Mouse (Mus musculus) thymus, postnatal 36 days (tissue): Measurements from ENCODE around the gene Stpg3.

Source experiments
- DNase-seq, 2 experiments: peaks; one replicate each; pipeline ENCODE4 v3.0.0; 2022; ENCODE audit warnings: mixed read lengths in 2 of 2

Stpg3 gene

DNA sequence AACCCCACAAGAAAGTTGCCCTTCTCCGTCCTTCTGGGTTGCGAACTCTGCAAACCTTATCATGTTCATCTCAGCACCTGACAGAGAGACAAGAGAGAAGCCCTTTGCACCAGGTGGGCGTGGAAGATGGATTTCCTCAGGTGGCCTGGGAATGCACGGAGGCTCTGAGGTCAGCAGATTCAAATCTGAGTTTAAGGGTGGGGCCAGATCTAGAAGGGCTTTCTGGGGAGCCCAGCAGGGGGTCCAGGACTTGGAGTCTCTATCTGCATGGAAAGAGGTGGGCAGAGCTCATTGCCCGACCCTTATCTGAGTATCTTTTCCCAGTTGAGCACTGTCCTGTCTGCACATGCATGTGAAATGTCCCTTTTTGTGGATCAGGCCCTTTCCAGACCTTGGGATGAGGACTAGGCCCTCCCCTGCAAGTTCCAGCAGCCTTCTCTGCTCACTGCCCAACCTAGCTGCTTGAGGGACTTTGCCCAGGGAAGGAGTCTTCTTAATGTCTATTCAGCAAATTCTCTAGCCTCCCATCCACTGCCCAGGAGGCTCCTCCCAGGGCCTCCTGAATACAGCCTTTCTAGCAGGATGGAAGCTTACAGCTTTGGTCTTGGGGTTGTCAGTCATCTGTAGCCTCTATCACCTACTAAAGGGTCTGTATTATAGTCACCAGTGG lies 20.2 kb upstream of the Stpg3 start:
- DNase-seq, result no peak

DNA sequence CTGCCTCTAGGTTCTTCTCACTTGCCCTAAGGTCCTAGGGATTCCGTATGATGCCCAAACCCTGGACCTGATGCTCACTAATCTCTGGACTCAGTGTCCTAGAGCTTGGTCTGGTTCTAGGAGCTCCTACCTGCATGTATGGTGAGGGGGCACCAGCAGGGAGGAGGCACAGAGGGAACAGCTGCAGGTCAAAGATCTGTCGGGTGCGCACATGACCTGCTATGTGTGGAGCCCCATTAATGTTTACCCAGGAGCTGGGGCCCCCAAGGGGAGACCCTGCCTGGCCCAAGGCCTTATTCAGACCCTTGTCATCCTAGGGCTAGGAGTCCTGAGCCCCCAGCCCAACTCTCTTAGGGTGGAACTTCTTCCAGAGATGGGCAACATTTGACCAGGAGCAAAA lies 19.6 kb upstream of the Stpg3 start, which contains the start of gene Slc34a3:
Slc34a3 (minus strand) TSS at position 315 of the 400 bp plus-strand sequence.
- DNase-seq, result no peak

DNA sequence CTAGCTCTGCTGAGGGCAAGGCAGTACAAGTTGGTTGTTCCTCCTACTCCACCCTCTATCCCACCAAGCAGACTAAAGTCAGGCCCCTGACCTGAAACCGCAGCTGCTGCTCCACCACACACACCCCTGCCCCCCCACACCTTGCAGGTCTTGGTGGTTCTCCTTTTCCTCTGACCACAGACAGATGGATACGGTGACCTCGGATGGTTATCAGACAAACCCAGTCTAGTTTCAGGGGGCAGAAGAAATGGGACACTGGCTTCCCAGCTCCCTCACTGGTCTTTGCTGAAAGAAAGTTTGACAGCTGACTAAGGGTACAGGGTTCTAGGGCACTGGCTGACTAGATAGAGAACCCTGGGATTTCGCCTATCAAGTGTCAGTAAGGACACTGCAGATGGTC lies 19.0 kb upstream of the Stpg3 start:
- no peak for DNase-seq

DNA sequence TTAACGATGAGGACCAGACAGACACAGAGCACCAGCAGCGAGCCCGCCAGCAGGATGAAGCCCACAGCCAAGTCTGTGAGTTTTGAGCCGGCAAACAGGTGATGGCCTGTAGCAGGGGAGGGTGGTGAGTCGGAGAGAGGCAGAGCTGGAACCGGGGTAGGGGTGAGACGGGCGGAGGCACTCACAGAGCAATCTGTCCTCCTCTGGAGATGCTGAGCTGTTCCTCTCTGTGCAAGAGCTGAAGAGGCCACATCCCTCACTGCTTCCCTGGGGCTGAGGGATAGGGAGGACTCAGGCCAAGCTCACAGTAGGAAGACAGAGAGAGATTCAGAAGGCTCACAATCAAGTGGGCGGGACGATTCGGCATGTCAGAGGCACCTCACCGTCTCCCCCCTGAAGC lies 16.6 kb upstream of the Stpg3 start:
- no peak for DNase-seq

DNA sequence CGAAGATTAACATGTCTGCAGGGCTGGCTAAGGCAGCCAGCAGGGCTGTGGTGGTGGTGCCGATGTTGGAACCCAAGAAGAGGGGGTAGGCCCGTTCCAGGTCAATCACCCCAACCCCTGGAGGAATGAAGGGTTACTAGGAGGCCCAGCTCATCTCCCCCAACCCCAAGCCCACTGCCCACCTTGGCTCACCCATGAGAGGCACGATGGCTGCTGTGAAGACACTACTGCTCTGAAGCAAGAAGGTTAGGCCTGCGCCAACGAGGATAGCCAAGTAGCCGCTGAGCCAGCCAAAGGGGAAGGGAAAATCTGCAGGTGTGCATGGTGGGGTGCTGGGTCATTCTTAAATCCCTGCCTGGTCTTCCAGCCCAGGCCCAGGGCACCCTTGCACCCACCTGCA lies 16.1 kb upstream of the Stpg3 start:
- DNase-seq, result no peak

DNA sequence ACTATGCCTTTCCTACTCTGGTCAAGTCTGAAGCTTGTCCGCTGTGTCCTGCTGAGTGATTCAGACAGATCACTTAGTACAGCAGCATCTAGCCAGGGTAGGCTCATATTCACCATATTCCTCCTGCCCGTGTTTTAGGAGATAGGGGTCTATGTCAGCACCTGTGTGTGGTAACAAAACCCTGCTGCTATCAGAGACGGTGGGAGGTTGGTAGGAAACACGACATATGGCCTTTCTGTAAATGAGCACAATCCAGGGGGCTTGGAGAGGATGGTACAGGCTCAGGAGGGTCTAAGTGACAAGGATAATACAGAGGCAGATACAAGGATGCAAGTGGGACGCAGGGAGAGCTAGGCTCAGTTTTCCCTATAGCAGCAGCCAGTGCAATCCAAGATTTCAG lies 15.1 kb upstream of the Stpg3 start:
- DNase-seq, result no peak

DNA sequence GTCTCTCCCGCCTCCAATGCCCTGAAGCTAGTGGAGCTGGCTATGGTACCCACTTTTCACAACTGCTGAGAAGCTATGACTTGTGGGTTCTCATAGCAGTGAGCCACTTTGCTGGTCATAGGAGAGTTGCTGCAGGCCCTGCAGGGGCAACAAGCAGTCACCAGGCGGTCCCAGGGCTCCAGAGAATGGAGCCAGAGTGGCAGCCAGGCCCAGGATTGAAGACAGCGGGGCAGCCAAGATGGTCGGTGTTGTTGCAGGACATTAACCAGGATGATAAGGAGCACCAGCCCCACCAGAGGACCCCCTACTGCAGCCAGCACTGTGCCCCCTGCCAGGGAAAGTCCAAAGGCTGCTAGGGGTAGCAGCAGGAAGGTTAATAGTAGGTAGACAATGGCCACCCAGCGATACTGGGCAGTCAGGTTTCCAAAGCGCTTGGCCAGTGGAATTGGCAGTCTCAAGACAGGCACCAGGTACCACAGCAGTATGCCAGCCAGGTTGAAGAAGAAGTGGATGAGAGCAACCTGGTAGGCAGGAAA lies 14.6 kb upstream of the Stpg3 start:
- peak in 1 of 2 experiments; percentile 21 for DNase-seq

DNA sequence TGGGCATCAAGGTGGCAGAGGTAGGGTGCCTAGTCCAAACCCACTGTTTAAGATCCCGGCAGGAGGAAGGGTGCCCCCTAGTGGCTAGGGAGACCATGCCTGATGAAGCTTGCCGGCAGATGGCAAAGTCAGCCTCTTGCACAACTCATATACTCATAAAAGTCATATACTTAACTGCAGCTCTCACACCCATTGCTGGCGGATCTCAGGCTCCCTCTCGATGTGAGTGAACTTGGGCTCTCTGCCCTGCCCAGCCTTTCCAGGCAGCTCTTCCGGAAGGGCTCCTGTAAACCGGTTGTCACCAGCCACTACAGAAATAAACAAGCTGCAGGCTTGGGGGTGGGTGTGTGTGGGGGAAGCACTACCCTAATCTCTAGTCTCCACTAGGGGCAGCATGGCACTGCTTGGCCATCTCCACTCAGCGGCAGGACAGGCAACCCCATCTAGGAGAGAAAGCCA lies 14.0 kb upstream of the Stpg3 start:
- DNase-seq, result peak; percentile 83 to 85

DNA sequence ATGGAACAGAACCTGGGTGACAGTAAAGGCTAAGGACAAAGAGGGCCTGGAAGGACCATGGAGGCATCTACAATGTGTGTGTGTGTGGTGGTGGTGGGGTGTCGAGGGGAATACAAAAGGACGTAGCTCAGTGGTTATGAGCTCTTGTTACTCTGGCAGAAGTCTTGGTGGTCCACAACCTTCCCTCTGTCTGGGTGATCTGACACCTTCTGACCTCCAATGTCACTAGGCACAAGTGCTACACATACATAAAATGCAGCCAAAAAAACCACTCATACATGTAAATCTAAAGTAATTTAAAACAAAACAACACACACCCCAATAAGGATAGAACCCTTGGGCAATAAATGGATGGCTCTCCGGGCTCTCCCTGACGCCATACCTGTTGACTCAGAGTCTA lies 13.0 kb upstream of the Stpg3 start:
- DNase-seq, result no peak

DNA sequence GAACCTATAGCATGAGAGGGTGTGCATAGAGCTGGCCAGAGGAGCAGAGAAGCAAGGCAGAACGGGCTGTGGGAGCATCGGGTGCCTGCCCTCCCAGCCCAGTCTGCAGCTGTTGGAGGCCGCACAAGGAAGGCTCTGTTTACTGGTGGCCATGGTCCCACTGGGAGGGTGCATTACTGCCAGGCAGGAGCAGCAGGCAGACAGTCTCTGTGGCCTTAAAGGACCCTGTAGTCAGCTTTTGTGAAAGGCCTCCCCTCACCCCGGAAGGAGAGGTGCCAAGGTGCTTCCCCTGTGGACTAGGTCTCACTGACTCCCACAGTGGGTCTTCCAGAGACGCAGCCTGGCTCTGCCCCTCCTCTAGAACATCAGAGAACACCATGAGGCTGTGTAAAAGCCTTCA lies 12.4 kb upstream of the Stpg3 start:
- DNase-seq, result no peak

DNA sequence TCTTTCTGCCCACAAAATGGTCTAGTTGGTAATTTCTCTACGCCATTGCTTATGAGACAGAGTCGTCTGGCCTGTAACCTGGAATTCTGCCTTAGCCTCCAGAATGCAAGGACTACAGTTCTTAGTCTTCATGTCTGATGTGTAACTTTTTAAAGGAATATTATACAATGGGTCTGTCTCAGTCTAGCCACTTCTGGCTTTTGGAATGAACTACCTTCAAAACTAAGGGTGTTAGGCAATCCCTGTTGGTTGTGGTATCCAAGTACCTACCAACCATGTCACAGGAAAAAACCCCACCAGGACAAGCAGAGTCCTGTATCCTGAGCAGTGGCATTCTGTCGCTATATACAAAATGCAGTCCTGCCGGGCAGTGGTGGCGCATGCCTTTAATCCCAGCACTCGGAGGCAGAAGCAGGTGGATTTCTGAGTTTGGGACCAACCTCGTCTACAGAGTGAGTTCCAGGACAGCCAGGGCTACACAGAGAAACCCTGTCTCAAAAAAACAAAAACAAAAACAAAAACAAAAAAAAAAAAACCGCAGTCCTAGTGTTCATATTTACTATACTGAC lies 11.5 kb upstream of the Stpg3 start:
- no peak for DNase-seq

DNA sequence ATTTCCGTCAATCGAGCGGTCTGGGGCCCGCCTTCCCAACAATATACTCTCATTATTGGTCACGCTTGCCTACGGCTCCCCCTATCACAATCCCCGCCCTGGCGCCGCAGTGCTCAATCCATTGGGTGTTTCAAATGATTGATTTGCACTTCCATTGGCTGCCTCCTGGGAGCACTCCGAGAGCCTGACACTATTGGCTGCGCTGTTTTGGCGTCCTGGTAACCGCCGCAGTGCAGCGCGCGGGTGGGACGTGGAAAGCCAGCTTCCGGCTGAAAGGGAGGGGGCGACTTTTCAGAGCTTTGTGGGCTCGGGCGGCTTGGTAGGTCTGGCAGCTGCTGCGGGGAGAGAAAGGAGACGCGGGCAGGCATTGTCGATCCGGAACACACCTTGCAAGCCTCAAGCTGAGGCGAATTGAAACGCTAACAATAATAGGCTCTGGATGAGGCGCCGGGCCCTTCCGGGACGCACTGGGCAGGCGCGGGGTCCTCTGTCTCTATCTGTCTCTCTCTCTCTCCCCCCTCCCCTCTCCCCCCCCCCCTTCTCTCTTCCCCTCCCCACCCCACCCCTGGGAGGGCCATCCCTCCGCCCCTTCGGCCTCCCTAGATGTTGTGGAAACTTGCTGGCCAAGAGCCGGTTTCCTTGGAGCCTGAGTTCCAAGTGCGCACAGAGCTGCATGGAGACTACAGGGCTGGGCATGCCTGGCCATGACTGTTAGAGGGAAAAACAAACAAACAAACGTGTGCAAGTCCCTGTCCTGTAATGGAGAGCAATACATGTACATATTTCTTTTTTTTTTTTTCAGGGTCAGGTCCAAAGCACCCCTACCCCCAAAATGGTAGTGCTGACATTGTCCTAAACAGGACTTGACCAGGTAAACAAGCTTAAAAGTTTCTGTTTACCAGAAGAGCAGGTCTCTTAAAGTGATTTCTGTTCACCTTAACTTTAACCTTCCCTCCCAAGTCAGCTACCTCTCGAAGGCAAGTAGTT lies 10.6 kb upstream of the Stpg3 start:
- DNase-seq, result peak; percentile 96 to 99

DNA sequence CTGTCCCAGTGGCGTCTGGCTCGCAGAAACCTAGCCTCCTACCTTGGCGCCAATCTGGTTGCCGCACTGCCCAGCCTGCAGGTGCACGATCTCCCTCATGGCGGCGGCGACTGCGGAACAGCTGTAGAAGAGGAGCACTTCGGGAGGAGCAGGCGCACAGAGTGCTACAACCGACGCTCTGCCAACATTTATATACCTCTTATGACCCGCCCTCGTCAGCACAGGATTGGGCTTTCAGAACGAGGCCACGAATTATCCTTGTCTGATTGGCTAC lies 10.0 kb upstream of the Stpg3 start, which contains the start of gene Tubb4b:
Tubb4b (minus strand) TSS at position 211 of the 274 bp plus-strand sequence.
- DNase-seq, result no peak

DNA sequence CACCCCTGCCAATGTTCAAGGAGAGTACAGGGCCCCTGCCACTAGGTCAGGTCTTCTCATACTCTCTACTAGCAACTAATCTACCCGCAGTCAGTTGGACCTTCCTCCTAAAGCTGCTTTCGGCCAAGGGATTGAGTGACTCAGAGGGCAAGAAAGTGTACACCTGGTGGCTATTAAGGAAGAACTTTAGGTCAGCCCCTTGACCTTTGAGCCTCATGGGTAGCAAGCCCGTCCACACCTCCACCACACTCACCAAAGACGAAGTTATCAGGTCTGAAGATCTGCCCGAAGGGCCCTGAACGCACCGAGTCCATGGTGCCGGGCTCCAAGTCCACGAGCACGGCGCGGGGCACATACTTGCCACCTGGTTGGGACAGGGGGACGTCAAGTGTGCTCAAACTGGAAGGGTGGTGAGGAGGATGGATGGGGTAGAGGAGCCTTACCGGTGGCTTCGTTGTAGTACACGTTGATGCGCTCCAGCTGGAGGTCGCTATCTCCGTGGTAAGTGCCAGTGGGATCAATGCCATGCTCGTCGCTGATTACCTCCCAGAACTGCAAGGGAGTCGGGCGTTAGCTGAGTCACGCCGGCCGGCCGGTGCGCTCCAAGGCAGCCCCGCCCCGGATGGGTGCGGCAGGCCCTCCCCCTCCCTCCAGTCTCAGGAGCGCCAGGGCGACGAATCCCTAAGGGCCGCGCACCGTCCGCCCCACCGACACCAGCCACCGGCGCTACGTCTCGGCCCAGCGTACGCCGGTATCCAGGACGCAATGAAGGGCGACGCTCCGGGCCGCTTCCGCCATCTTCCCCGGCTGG lies 9.4 kb upstream of the Stpg3 start:
- peak; percentile 78 to 86 for DNase-seq

DNA sequence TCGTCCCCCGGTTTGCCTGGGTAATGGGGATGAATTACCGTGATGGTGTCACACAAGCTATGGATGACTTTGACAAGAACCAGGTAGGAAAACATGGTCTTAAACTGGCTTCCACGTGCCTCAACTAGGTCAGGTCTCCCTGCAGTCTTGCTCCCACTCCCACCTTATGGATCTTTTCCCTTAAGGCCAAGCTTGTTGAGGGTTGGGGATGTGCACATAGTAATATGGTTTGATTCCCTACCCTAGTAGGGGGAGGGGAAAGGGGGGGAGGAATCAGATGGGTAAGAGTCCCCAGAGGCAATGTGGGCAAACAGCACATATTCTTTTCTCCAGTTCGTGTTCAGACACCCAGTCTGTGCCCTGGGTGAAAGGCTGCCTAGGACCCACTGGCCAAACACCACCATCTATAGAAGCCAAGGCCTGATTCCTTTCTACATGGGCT lies 6.9 kb upstream of the Stpg3 start:
- DNase-seq, result no peak

DNA sequence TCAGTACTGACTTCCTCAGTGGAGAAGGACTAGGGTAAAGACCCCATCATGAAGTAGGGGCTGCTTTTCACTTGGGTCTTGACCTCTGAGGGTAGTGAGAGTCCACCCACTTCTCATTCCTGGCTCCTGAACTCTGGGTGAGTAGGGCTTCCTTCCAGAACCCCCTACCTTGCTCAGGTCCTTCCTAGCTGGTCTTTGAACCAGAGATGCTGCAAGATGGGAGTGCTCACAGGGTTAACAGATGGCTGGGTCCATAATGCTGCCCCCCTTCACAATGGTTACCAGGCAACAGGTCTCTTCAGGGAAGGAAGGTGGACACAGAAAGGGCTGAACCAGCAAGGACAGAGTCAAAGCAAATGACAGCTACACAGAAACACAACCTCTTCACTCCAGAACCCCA lies 4.0 kb upstream of the Stpg3 start, which contains the start of gene Fam166a:
Fam166a (plus strand) TSS at position 301 of the 400 bp plus-strand sequence.
- no peak for DNase-seq

DNA sequence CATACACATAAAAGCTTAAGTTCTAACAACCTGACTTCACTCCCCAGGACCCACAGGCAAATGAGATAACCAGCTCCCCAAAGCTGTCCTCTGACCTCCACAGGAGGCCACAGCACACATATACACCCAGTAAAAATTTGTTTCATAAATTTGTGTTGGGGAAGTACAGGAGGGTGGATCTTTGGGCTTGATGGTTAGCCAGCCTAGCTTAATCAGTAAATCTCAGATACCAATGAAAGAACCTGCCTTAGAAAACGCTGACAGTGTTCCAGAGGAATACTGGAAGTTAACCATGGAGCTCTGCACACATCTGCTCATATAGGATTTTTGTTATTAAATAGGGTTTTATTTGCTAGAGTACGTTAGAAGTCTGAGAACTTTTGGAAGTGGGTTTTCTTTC lies 3.2 kb upstream of the Stpg3 start:
- no peak for DNase-seq

DNA sequence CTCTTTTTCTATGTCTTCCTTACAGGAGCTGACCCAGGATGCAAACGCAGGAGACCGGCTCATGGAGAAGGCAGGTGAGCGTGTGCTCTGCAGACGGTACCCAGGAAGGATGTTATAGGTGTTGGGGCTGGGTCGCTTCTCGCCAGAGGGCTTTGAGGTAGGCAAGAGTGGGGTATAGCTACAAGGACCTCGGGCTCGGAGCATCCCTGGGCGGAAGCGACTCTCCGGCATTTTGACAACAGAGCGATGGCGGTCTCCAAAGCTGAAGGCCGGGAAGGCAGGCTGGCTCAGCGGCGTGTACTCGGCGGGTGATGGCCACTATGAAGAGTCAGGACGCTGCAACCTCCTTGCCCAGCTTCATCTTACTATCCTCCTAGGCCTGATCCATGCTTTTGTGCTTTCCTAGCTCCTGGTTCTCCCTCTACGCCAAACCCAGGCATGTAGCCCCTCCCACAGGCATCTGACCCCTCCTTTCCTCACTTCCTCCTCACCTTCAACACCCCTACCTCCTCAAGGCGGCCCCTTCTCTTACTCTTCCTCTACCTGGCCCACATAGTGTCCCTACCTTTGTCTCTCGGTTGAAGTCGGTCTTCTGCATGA lies 1.1 kb downstream of the Stpg3 start:
- DNase-seq, result no peak

DNA sequence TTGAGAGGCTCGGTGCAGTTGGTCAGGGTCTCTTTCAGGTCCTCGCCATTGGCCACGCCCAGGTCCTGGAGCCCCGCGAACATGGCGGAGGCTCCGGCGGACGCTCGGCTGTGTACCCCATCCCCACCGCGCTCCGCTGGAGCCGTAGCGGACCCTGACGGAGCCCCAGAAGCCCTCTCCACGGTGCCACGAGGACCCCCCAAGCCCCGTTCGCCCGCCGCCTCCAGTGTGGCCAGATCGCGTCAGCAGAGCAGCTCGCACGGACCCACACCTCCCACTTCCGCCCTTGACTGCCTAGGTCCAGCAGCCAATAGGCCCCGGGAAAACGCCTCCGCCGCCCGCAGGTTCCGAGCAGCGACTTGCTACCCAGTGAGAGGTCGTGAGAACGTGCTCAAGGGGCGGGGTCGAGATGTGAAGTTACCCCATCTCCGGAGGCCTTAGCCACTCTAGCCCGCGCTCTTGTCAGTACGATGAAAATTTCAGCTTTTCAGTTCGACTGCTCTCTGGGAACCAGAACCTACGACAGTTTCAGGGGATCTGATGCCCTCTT lies 3.2 kb downstream of the Stpg3 start, which contains the start of gene Nelfb:
Nelfb (minus strand) TSS at position 369 of the 550 bp plus-strand sequence.
- DNase-seq, result peak; percentile 90 to 91

DNA sequence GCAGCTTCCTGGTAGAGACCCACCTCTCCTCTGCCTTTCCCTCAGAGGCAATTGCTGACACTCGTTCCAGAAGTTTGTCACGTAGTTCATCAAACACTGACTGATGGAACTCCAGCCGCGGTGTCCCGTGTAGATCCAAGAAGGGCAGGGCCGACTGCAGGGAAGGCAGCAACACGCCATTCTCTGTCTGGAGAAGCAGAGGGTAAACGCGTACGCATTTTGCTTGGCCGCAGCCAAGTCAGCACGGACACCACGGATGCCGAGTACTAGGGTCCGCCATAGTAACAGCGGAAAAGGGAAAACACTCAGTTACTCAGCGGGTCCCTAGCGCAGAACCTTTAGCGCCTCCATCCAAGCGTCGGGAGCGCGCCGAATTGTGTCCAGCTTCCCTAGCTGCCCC lies 3.8 kb downstream of the Stpg3 start:
- no peak for DNase-seq

DNA sequence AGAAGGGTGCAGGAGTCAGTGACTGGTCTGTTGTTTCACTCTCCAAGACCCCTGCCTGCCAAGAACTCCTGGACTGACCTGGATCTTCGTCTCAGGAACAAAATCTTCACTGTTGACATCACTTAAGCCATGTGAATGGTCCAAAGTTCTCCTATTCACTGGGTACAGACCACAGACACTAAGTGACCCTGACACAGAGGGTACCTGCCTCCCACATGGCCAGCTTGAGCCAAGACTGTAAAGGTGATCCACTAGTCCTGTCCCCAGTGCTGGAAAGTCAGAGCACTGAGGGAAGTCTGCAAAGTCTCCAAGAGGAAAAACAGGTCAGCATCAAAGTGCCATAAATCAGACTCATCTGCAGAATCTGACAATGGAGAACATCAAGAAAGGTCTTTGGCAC lies 6.8 kb downstream of the Stpg3 start:
- DNase-seq, result no peak
